Mouse (Mus musculus): ENCODE data around the gene Mctp2.

DNA sequence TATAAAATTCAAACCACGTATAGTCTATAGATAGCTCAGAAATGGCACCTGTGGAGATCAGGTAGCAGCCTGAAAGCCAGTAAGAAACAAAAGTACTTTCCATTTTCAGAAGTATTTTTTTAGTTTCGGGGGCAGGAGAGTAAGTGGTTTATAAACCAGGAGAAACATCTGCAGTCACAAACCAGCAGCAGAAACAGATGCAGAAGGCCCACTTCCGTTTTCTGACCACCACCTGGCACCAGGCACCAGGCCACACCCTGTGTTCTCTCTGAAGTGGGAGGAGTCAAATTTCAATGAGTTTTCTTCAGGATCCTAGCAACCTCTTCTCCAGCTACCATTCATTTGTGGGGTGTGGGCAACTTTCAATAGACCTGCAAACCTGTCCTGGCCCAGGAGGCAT is 25.7 kb downstream of the Mctp2 start:
- TF ChIP-seq CTCF (IDR thresholded peaks at IDR 0.05; ENCODE audit: extremely low read depth, insufficient read length, insufficient replicate concordance, low read depth, low read length) (no peak), POLR2A (IDR thresholded peaks at IDR 0.05; ENCODE audit: low read depth, low read length) (no peak)
